Mouse (Mus musculus): ENCODE data around the gene Lix1. TPM values are rescaled to one million over a fixed set of nuclear protein-coding genes. Genes with fewer than 3 reads are reported as not detected.

The Lix1 gene
- polyA plus RNA-seq, 1 experiment from 2014 or later, result 10.1 TPM

GRCm38 (mm10) chr17:17446683-17447082, 44.2 kb downstream of the Lix1 start:
- no peaks in the 10 kb centered on the region for H3K27me3 ChIP-seq (ENCODE audit: insufficient read depth, low read length)
- no peak overlapping the region for H3K27ac ChIP-seq
- DNase-seq (ENCODE audit: low spot score) (no peak), ATAC-seq (replicated peaks; ENCODE audit: low FRiP score, low read depth) (no peak)
- H3K9ac ChIP-seq (ENCODE audit: low read depth, low read length), result no peak overlapping the region
- no peak overlapping the region for H3K4me3 ChIP-seq (replicated peaks; ENCODE audit: low read depth, low read length)
- 91% methylated on average over 3 of the region's 3 CpGs for WGBS
- TF ChIP-seq CTCF (IDR thresholded peaks at IDR 0.05; ENCODE audit: low read depth), result no peak
- H3K36me3 ChIP-seq (ENCODE audit: insufficient read depth, low read length), result no peaks in the 10 kb centered on the region
- H3K9me3 ChIP-seq (replicated peaks; ENCODE audit: low read length), result no peaks in the 10 kb centered on the region
- no peaks in the 10 kb centered on the region for H3K4me1 ChIP-seq (replicated peaks; ENCODE audit: insufficient read depth, low read length)
- no peak overlapping the region for H3K4me2 ChIP-seq (ENCODE audit: low read length)

GRCm38 (mm10) chr17:17447821-17448220, 45.3 kb downstream of the Lix1 start:
- 57% methylated on average over 5 of the region's 5 CpGs for WGBS
- no peak for DNase-seq (ENCODE audit: low spot score)

GRCm38 (mm10) chr17:17448737-17449440, 46.4 kb downstream of the Lix1 start:
- Histone ChIP-seq H3K9me3 (replicated peaks; ENCODE audit: low read length) (no peaks in the 10 kb centered on the region), H3K4me2 (ENCODE audit: low read length) (peak overlapping the region; percentile 73), H3K4me1 (replicated peaks; ENCODE audit: insufficient read depth, low read length) (no peaks in the 10 kb centered on the region), H3K4me3 (replicated peaks; ENCODE audit: low read depth, low read length) (peak overlapping the region; percentile 42), H3K36me3 (ENCODE audit: insufficient read depth, low read length) (no peaks in the 10 kb centered on the region), H3K9ac (ENCODE audit: low read depth, low read length) (peak overlapping the region; percentile 51; the same call in 1 of the 2 replicates), H3K27me3 (ENCODE audit: insufficient read depth, low read length) (no peaks in the 10 kb centered on the region), H3K27ac (peak overlapping the region; percentile 73)
- no peak for TF ChIP-seq CTCF (IDR thresholded peaks at IDR 0.05; ENCODE audit: low read depth)
- peak; percentile 77 for DNase-seq (ENCODE audit: low spot score)
- 2% methylated on average over 17 of the region's 17 CpGs for WGBS
- peak; percentile 88 for ATAC-seq (replicated peaks; ENCODE audit: low FRiP score, low read depth)

More at GRCm38 (mm10) chr17:17447821-17448220, 45.3 kb downstream of the Lix1 start:
- ATAC-seq (replicated peaks; ENCODE audit: low FRiP score, low read depth), result no peak
- H3K4me2 ChIP-seq (ENCODE audit: low read length), result no peak overlapping the region
- H3K27ac ChIP-seq, result no peak overlapping the region
- TF ChIP-seq CTCF (IDR thresholded peaks at IDR 0.05; ENCODE audit: low read depth), result no peak
- no peaks in the 10 kb centered on the region for H3K4me1 ChIP-seq (replicated peaks; ENCODE audit: insufficient read depth, low read length)
- no peaks in the 10 kb centered on the region for H3K36me3 ChIP-seq (ENCODE audit: insufficient read depth, low read length)
- H3K9me3 ChIP-seq (replicated peaks; ENCODE audit: low read length), result no peaks in the 10 kb centered on the region
- no peaks in the 10 kb centered on the region for H3K27me3 ChIP-seq (ENCODE audit: insufficient read depth, low read length)
- H3K4me3 ChIP-seq (replicated peaks; ENCODE audit: low read depth, low read length), result no peak overlapping the region
- no peak overlapping the region for H3K9ac ChIP-seq (ENCODE audit: low read depth, low read length)

- peak overlapping the region; percentile 42 for H3K4me3 ChIP-seq (replicated peaks; ENCODE audit: low read depth, low read length)
- H3K4me1 ChIP-seq (replicated peaks; ENCODE audit: insufficient read depth, low read length), result no peaks in the 10 kb centered on the region
- H3K9me3 ChIP-seq (replicated peaks; ENCODE audit: low read length), result no peaks in the 10 kb centered on the region
- peak overlapping the region; percentile 73 for H3K4me2 ChIP-seq (ENCODE audit: low read length)
- WGBS, result 16% methylated on average over 5 of the region's 5 CpGs
- DNase-seq (ENCODE audit: low spot score), result peak; percentile 34
- 0 out of 2 replicates have a peak overlapping the region, but pooled peaks have one; percentile 73 for H3K27ac ChIP-seq
- H3K9ac ChIP-seq (ENCODE audit: low read depth, low read length), result peak overlapping the region; percentile 51; the same call in 1 of the 2 replicates
- H3K27me3 ChIP-seq (ENCODE audit: insufficient read depth, low read length), result no peaks in the 10 kb centered on the region
- H3K36me3 ChIP-seq (ENCODE audit: insufficient read depth, low read length), result no peaks in the 10 kb centered on the region
- no peak for ATAC-seq (replicated peaks; ENCODE audit: low FRiP score, low read depth)
- no peak for TF ChIP-seq CTCF (IDR thresholded peaks at IDR 0.05; ENCODE audit: low read depth)
Measured at GRCm38 (mm10) chr17:17449441-17449770, 46.9 kb downstream of the Lix1 start.

- H3K36me3 ChIP-seq (ENCODE audit: insufficient read depth, low read length), result no peaks in the 10 kb centered on the region
- no peaks in the 10 kb centered on the region for H3K9me3 ChIP-seq (replicated peaks; ENCODE audit: low read length)
- H3K4me3 ChIP-seq (replicated peaks; ENCODE audit: low read depth, low read length), result no peak overlapping the region
- H3K9ac ChIP-seq (ENCODE audit: low read depth, low read length), result no peak overlapping the region
- no peaks in the 10 kb centered on the region for H3K4me1 ChIP-seq (replicated peaks; ENCODE audit: insufficient read depth, low read length)
- no peaks in the 10 kb centered on the region for H3K27me3 ChIP-seq (ENCODE audit: insufficient read depth, low read length)
- ATAC-seq (replicated peaks; ENCODE audit: low FRiP score, low read depth), result no peak
- no peak for TF ChIP-seq CTCF (IDR thresholded peaks at IDR 0.05; ENCODE audit: low read depth)
- no peak for DNase-seq (ENCODE audit: low spot score)
- 86% methylated on average over 1 of the region's 1 CpGs for WGBS
- no peak overlapping the region for H3K27ac ChIP-seq
- H3K4me2 ChIP-seq (ENCODE audit: low read length), result no peak overlapping the region
Measured at GRCm38 (mm10) chr17:17451102-17451501, 48.6 kb downstream of the Lix1 start.

GRCm38 (mm10) chr17:17452617-17453016, 50.1 kb downstream of the Lix1 start:
- no peak overlapping the region for H3K9ac ChIP-seq (ENCODE audit: low read depth, low read length)
- H3K36me3 ChIP-seq (ENCODE audit: insufficient read depth, low read length), result no peaks in the 10 kb centered on the region
- no peaks in the 10 kb centered on the region for H3K4me1 ChIP-seq (replicated peaks; ENCODE audit: insufficient read depth, low read length)
- DNase-seq (ENCODE audit: low spot score) (no peak), ATAC-seq (replicated peaks; ENCODE audit: low FRiP score, low read depth) (no peak)
- no peak overlapping the region for H3K4me2 ChIP-seq (ENCODE audit: low read length)
- 81% methylated on average over 3 of the region's 3 CpGs for WGBS
- H3K9me3 ChIP-seq (replicated peaks; ENCODE audit: low read length), result no peaks in the 10 kb centered on the region
- no peak overlapping the region for H3K27ac ChIP-seq
- TF ChIP-seq CTCF (IDR thresholded peaks at IDR 0.05; ENCODE audit: low read depth), result no peak
- H3K27me3 ChIP-seq (ENCODE audit: insufficient read depth, low read length), result no peaks in the 10 kb centered on the region
- no peak overlapping the region for H3K4me3 ChIP-seq (replicated peaks; ENCODE audit: low read depth, low read length)
